Mouse (Mus musculus) lung, postnatal 0 days (tissue): ENCODE results near the gene Cdk5rap1. TPM values are rescaled to one million over a fixed set of nuclear protein-coding genes. Genes with fewer than 3 reads are reported as not detected.

ENCODE experiments used
- ATAC-seq: fragments of 200-750 bp; cut with Nextera tagmentation; 2 replicates; pipeline ENCODE4 v1.8.0; 2017; ENCODE audit warnings: moderate library complexity
- DNase-seq: peaks from one replicate; pipeline ENCODE4 v3.0.0-alpha.2; 2016; ENCODE audit warnings: low spot score
- H3K27ac ChIP-seq: fragments of 300-500 bp; sonication (generic); 2 replicates; pipeline ENCODE4 v1.5.1; 2014; ENCODE audit warnings: antibody characterized with exemption, mild to moderate bottlenecking, low read length, mixed read lengths
- H3K27me3 ChIP-seq: fragments of 300-500 bp; sonication (generic); replicated peaks from 2 replicates; pipeline ENCODE4 v1.6.1; 2014; ENCODE audit warnings: low read length, mixed read lengths; ENCODE audit not compliant: insufficient read depth
- H3K36me3 ChIP-seq: fragments of 300-500 bp; sonication (generic); 2 replicates; pipeline ENCODE4 v1.6.1; 2014; ENCODE audit warnings: low read length, mixed read lengths; ENCODE audit not compliant: insufficient read depth
- H3K4me1 ChIP-seq: fragments of 300-500 bp; sonication (generic); 2 replicates; pipeline ENCODE4 v1.6.1; 2014; ENCODE audit warnings: antibody characterized with exemption, low read depth, low read length, mixed read lengths; ENCODE audit not compliant: insufficient read depth
- H3K4me2 ChIP-seq: fragments of 300-500 bp; sonication (generic); replicated peaks from 2 replicates; pipeline ENCODE4 v1.6.1; 2014; ENCODE audit warnings: low read depth, mild to moderate bottlenecking, low read length, moderate library complexity, mixed read lengths
- H3K4me3 ChIP-seq: fragments of 300-500 bp; sonication (generic); 2 replicates; pipeline ENCODE4 v1.5.1; 2014; ENCODE audit warnings: low read depth, low read length
- H3K9ac ChIP-seq: fragments of 300-500 bp; sonication (generic); replicated peaks from 2 replicates; pipeline ENCODE4 v1.6.1; 2014; ENCODE audit warnings: low read depth, mild to moderate bottlenecking
- H3K9me3 ChIP-seq: fragments of 300-500 bp; sonication (generic); 2 replicates; pipeline ENCODE4 v1.6.1; 2016; ENCODE audit warnings: low read length, mixed read lengths
- CTCF ChIP-seq: IDR thresholded peaks from 2 replicates; pipeline ENCODE4 v1.5.1; 2016; ENCODE audit warnings: antibody characterized with exemption, mild to moderate bottlenecking
- EP300 ChIP-seq: IDR thresholded peaks from 2 replicates; pipeline ENCODE4 v1.6.1; 2016; ENCODE audit warnings: antibody characterized with exemption, mild to moderate bottlenecking, control low read depth
- WGBS: fragments of 180-500 bp; shearing (Covaris S2); extraction: QIAGEN DNeasy Blood & Tissue Kit; methylation state at CpG from one replicate; pipeline ENCODE4 v1.1.7; 2014; 5-methylcytosine and 5-hydroxymethylcytosine counted together
- polyA plus RNA-seq: library from polyadenylated mRNA; unstranded; fragments of >200 nt; fragmentation: Nextera tagmentation; extraction: Ambion mirVana; gene quantifications from 2 replicates; pipeline ENCODE4 v1.2.1, GENCODE M21; 2015

Cdk5rap1 gene
- polyA plus RNA-seq, 1 experiment from 2014 or later = 5.6 TPM

DNA sequence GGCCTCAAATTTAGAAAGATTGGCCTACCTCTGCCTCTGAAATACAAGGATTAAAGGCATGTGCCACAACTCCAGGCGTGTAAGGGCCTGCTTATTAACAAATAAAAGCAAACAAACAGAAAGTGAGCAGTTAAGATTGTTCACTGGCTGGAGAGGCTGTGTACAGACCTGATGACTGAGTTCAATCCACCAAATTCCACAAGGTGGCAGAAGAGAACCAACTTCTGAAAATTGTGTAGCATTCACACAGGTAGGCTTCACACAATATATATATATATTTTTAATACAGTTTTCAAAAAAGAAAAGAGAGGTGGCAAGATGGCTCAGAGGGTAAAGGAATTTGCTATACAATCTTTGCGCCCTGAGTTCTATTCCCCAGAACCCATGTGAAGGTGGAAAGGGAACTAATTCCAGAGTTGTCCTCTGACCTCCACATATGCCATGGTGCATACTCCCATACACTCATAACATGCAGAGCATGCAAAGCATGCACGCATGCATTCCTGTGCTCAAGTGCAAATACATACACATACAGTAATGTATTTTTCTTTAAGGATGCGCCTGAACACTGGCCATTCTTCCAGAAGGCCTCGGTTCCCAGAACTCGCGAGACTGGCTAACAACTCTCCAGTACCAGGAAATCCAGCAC, 39.3 kb upstream of the Cdk5rap1 start:
- H3K4me3 ChIP-seq = no peak overlapping the region
- H3K27me3 ChIP-seq = no peaks in the 10 kb centered on the region
- 66% methylated on average over 7 of the region's 7 CpGs for WGBS
- no peak overlapping the region for H3K4me2 ChIP-seq
- peaks cover 11% of the 10 kb centered on the region; the same call in 1 of the 2 replicates for H3K4me1 ChIP-seq
- ATAC-seq (no peak), DNase-seq (peak; percentile 65)
- no peak overlapping the region for H3K9ac ChIP-seq
- H3K36me3 ChIP-seq = no peaks in the 10 kb centered on the region
- H3K9me3 ChIP-seq = no peaks in the 10 kb centered on the region
- no peak overlapping the region for H3K27ac ChIP-seq
- TF ChIP-seq EP300 (no peak), CTCF (peak; percentile 71)

DNA sequence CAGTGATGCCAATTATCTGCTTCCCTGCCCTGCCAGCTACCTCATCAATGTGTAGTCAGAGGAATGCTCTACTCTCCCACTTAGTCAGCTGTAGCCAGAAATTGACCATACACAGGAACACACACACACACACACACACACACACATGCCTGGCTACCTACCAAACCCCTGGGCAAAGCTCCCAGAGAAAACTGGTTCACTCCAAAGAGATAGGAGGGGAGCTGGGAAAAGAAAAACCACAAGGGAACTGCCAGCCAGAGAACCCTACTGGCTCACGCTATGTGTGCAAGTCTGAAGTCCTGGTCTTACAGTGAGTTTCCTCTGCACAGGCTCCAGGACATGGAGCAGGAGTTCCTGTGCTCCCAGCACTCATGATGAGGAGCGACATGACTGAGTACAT, 37.5 kb upstream of the Cdk5rap1 start:
- H3K9me3 ChIP-seq = no peaks in the 10 kb centered on the region
- H3K4me1 ChIP-seq = peaks cover 12% of the 10 kb centered on the region; the same call in 1 of the 2 replicates
- H3K36me3 ChIP-seq = no peaks in the 10 kb centered on the region
- ATAC-seq (peak; percentile 5; the same call in 1 of the 2 replicates), DNase-seq (peak; percentile 44)
- no peak overlapping the region for H3K9ac ChIP-seq
- H3K4me2 ChIP-seq = no peak overlapping the region
- no peak overlapping the region for H3K4me3 ChIP-seq
- H3K27me3 ChIP-seq = no peaks in the 10 kb centered on the region
- WGBS = 35% methylated on average over 2 of the region's 2 CpGs
- no peak overlapping the region for H3K27ac ChIP-seq
- TF ChIP-seq EP300 (no peak), CTCF (no peak)

DNA sequence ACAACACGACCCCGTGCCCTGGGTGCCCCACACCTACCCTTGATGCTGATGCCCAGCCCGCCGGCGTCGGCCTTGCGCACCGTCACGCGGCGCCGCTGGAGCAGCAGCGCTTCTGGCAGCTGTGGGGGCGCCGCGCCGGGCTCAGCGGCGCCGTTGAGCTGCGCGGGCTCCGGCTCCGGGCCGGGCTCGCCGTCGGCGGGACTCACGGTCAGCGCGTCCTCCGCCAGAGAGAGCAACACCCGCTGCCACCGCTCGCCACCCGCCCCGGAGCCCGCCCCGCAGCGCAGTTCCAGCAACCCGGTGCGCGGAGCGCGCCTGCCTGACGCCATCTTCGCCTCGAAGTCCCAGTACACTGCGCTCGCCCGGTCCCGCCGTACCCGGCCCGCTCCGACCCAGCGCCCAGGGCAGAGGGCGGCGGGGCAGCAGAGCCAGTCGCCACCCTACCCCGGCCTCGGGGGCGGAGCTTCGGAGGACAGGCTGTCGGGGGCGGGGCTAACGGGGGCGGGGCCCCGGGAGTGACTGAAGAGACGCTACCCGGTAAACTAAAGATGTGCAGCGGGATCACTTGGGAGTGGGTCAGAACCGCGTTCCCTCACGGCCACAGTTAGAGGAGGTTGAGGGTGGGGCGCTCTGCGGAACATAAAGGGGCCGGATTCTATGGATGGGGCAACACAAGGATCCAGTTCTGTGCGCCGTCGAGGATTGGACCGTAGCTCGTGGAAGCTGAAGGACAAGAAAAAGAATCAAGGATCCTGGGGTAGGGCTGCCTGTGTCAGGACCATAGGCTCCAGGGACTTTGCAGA, 35.0 kb upstream of the Cdk5rap1 start, which contains the start of gene Snta1:
Gene Snta1, minus strand, starts transcription at position 457 of the 803 bp plus-strand sequence.
- peak within 1 kb of the TSS; percentile 51; the same call in 1 of the 2 replicates for H3K27ac ChIP-seq
- ATAC-seq = peak; percentile 93
- no peak for TF ChIP-seq EP300
- TF ChIP-seq CTCF = no peak
- no peaks in the 10 kb centered on the region for H3K36me3 ChIP-seq
- H3K4me2 ChIP-seq = peak within 1 kb of the TSS; percentile 85
- H3K4me1 ChIP-seq = peaks cover 15% of the 10 kb centered on the region; the same call in 1 of the 2 replicates
- H3K27me3 ChIP-seq = no peaks in the 10 kb centered on the region
- H3K9ac ChIP-seq = peak within 1 kb of the TSS; percentile 48
- no peaks in the 10 kb centered on the region for H3K9me3 ChIP-seq
- H3K4me3 ChIP-seq = peak within 1 kb of the TSS; percentile 59
- whole genome bisulfite sequencing = 2% methylated on average over 67 of the region's 84 CpGs
- DNase-seq = peak; percentile 89

DNA sequence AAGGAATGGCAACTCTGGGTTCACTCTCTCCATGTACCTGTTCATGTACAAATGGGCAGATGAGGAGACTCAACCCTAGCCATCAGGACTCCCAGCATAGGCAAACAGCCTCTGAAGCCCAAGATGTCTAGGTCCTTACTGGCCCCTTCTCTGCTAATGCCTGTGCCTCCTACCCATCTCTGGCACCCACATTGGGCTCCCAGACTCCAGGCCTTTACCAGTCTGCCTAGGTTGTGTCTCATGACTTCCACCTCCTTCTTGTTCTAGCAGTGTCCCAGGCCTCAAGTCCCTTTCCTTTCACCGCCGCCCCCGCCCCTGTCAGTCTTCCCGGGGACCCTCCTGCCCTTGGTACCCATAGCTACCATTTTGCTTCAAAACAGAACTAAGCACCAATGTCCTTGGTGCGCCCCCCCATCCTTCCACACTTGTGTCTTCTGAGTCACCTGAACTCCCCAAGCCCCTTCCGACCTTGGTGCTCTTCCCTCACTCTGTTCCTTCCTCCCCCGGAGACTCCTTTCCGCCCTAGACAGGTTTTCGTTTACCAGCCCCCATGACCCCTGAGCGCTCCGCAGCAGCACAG, 34.3 kb upstream of the Cdk5rap1 start:
- Histone ChIP-seq H3K9me3 (no peaks in the 10 kb centered on the region), H3K4me2 (peak overlapping the region; percentile 85), H3K4me3 (peak overlapping the region; percentile 59), H3K4me1 (peaks cover 19% of the 10 kb centered on the region; the same call in 1 of the 2 replicates), H3K27me3 (no peaks in the 10 kb centered on the region), H3K9ac (peak overlapping the region; percentile 48; the same call in 1 of the 2 replicates), H3K27ac (no peak overlapping the region), H3K36me3 (no peaks in the 10 kb centered on the region)
- ATAC-seq = no peak
- TF ChIP-seq CTCF (no peak), EP300 (no peak)
- WGBS = 33% methylated on average over 11 of the region's 11 CpGs
- no peak for DNase-seq

DNA sequence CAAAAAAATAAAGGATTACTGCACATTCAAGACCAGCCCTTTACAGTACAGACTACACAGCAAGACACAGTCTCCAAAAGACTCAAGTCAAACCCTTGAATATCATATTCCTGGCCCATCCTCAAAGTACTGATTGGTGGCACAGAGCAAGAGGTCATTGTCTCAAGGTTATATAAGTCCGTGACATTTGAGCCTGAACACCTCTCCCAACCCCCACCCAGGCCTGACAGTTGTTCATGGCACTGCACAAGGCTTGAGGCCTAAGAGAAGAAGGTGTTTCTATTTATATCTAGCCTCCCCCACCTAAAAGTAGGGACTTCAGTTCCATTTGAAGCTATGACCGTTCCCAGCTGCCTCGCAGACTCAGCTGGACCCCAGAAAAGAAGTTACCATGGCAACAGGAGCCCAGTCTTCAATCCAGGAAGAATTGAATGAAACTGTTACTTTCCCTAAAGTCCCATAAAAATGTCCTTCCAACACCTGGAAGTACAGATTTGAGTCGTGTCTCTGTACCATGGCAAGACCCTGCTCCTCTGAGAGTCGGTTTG, 32.7 kb upstream of the Cdk5rap1 start:
- Histone ChIP-seq H3K9ac (no peak overlapping the region), H3K27ac (no peak overlapping the region), H3K9me3 (no peaks in the 10 kb centered on the region), H3K27me3 (no peaks in the 10 kb centered on the region), H3K4me3 (no peak overlapping the region), H3K36me3 (no peaks in the 10 kb centered on the region), H3K4me1 (peaks cover 18% of the 10 kb centered on the region; the same call in 1 of the 2 replicates), H3K4me2 (no peak overlapping the region)
- DNase-seq = no peak
- TF ChIP-seq CTCF (no peak), EP300 (no peak)
- 61% methylated on average over 5 of the region's 5 CpGs for WGBS
- ATAC-seq = no peak

DNA sequence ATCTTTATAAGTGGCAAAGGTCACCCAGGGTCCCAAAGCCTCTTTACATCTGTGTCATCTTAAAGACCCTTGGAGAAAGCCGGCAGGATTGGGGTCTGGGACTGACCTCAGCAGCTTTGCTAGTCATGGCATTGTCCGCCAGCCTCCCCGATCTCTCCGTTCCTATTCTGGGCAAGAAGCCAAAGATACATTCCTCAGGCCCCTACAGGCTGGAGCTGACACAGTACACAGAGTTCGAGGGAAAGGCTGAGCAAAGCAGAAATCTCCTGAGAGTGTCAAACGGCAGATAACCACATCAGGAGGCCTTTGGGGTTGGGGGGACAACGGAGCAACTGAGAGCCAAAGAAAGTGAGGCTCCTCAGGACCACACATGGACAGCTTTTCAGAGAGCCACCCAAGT, 30.0 kb upstream of the Cdk5rap1 start:
- peak; percentile 84 for ATAC-seq
- H3K9ac ChIP-seq = no peak overlapping the region
- peak overlapping the region; percentile 59; the same call in 1 of the 2 replicates for H3K27ac ChIP-seq
- H3K9me3 ChIP-seq = no peaks in the 10 kb centered on the region
- H3K4me3 ChIP-seq = no peak overlapping the region
- H3K27me3 ChIP-seq = no peaks in the 10 kb centered on the region
- WGBS = 4% methylated on average over 7 of the region's 7 CpGs
- H3K4me1 ChIP-seq = peaks cover 12% of the 10 kb centered on the region; the same call in 1 of the 2 replicates
- peak; percentile 94 for DNase-seq
- no peak overlapping the region for H3K4me2 ChIP-seq
- no peak for TF ChIP-seq EP300
- TF ChIP-seq CTCF = peak; percentile 58
- no peaks in the 10 kb centered on the region for H3K36me3 ChIP-seq
